Mouse (Mus musculus): Measurements from ENCODE around the gene Glb1.
A peak's percentile ranks its signal among the peaks of the same experiment; 100 is the strongest.

Glb1 gene

GRCm38 (mm10) chr9:114442225-114442624 is 41.3 kb downstream of the Glb1 start:
- no peak for DNase-seq (ENCODE audit: low read depth in 1 of 2, low spot score in 2 of 2)

GRCm38 (mm10) chr9:114442893-114443292 is 42.0 kb downstream of the Glb1 start:
- DNase-seq (ENCODE audit: low read depth in 1 of 2, low spot score in 2 of 2), result no peak

DNA sequence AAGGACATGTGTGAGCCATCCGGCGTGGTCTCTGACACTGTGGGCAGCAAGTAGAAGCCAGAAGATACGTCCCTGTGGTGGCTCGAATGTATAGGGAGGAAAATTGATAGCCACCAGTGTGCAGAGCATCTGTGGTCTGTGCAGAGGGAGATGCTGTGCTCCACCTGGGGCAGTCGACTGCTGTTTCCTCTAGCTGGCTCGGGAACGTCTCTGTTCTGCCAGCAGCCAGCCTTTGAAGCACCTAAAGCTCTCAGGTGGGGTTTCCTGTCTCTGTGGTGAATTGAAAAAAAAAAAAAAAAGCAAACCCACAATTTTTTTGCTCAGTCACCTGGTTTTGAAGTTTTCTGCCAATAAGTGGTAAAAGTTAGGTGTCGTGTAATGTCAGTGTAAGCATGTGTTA is 42.5 kb downstream of the Glb1 start:
- DNase-seq (ENCODE audit: low read depth in 1 of 2, low spot score in 2 of 2), result no peak

DNA sequence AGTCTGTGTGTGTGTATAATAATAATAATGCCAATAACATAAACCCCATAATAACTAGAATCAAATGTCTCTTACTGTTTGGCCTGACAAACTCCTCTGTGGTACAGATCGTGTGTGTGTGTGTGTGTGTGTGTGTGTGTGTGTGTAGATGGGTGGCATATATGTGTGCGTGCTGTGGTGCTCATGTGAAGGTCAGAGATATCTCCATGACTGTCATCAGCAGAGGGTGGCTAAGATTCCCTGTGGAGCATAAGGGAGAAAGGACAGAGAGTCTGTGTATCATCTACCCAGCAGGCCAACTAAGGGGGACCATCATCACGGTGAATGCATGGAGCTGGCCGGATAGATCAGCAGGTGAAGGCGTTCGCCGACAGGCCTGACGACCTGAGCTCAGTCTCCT is 46.0 kb downstream of the Glb1 start:
- no peak for DNase-seq (ENCODE audit: low read depth in 1 of 2, low spot score in 2 of 2)

DNA sequence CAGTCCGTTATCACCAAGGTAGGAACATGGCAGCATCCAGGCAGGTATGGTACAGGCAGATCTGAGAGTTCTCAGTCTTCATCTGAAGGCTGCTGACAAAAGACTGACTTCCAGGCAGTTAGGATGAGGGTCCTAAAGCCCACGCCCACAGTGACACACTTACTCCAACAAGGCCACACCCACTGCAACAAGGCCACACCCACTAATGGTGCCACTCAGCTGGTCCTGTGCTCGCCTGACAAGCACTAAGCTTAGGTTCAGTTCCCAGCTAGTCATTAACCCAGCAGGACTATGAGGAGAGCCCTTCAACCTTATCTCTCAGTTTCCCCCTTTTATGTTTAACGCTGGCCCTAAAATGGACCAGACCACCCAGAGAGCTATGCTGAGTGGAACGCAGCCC is 47.8 kb downstream of the Glb1 start:
- DNase-seq (ENCODE audit: low read depth in 1 of 2, low spot score in 2 of 2), result no peak

GRCm38 (mm10) chr9:114449120-114449754 is 48.4 kb downstream of the Glb1 start:
- no peak for DNase-seq (ENCODE audit: low read depth in 1 of 2, low spot score in 2 of 2)

- no peak for DNase-seq (ENCODE audit: low read depth in 1 of 2, low spot score in 2 of 2)
Observed at GRCm38 (mm10) chr9:114451615-114452014, 50.7 kb downstream of the Glb1 start.

GRCm38 (mm10) chr9:114452418-114452817 is 51.5 kb downstream of the Glb1 start:
- DNase-seq (ENCODE audit: low read depth in 1 of 2, low spot score in 2 of 2), result no peak

DNA sequence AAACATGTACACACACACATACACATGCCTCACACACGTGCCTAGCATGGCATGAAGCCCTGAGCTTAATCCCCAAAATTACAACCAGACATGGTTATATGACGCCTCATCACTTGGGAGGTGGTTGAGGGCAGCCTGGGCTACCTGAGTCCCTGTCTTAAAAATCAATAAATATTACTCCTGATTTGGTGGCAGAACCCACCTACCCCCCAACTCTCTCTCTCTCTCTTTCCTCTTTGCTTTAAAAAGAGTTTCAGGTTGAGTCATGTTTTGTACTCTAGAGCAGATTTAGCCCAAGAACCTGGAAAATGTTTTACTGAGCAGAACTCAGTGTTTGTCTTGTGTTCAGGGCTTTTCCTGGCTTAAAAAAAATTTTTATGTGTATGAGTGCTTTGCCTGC is 54.5 kb downstream of the Glb1 start:
- DNase-seq (ENCODE audit: low read depth in 1 of 2, low spot score in 2 of 2), result no peak

GRCm38 (mm10) chr9:114458436-114458835 is 57.6 kb downstream of the Glb1 start:
- DNase-seq (ENCODE audit: low read depth in 1 of 2, low spot score in 2 of 2), result no peak

DNA sequence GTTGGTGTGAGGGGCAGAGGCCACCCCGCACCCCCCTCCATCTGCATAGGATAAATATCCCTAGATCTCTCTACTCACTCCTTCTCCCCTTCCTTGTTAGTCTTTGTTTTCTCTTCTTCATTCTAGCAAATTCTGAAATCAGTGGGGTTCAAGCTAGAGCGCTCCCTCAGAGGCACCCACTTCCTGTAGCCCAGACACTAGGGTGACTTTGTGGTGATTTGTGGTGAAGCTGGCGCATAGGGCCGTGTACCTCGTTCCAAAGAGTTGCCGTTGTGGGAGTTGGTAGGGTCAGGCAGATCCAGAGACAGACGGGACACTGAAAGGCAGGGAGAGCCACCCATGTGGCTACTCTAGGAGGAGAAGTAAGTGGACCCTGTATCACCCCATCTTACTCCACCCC is 61.7 kb downstream of the Glb1 start:
- DNase-seq (ENCODE audit: low read depth in 1 of 2, low spot score in 2 of 2), result no peak

GRCm38 (mm10) chr9:114465442-114465841 is 64.6 kb downstream of the Glb1 start:
- DNase-seq (ENCODE audit: low read depth in 1 of 2, low spot score in 2 of 2), result no peak

DNA sequence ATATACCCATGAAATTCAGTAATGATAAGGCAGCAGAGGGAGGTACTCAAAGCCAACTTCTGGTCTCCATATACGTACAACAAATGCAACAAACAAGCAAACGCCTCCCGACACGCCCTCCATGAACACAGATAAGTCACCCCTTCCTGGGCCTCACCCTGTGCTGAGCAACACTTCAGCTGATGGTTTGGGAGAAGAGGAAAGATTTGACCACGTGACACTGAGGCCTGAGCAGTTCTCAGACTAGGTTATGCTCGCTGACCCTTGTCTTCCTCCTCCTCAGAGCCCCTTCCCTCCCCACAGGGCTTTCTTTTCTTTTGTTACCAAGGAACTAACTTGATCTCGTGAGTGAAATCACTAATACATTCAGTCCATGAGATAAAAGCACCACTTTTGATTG is 66.0 kb downstream of the Glb1 start:
- no peak for DNase-seq (ENCODE audit: low read depth in 1 of 2, low spot score in 2 of 2)

GRCm38 (mm10) chr9:114468217-114468616 is 67.3 kb downstream of the Glb1 start:
- DNase-seq (ENCODE audit: low read depth in 1 of 2, low spot score in 2 of 2), result no peak

DNA sequence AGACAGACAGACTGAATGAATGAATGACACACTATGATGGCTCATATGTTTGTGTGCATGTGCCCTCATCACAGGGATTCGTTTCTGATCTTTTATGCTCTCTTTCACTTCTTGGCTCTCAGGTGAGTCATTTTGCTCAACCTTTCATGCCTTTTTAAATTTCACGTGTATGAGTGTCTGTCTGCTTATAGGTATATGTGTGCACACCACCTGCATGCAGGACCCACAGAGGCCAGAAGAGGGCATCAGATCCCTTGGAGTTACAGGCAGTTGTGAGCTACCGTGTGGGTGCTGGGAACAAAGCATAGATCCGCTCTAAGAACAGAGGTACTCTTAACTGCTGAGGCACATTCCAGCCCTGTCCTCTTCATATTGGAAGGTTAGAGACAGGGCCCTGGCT is 67.8 kb downstream of the Glb1 start:
- no peak for DNase-seq (ENCODE audit: low read depth in 1 of 2, low spot score in 2 of 2)

GRCm38 (mm10) chr9:114471892-114472291 is 71.0 kb downstream of the Glb1 start:
- DNase-seq (ENCODE audit: low read depth in 1 of 2, low spot score in 2 of 2), result no peak

- no peak for DNase-seq (ENCODE audit: low read depth in 1 of 2, low spot score in 2 of 2)
Observed at GRCm38 (mm10) chr9:114477019-114477418, 76.1 kb downstream of the Glb1 start.

DNA sequence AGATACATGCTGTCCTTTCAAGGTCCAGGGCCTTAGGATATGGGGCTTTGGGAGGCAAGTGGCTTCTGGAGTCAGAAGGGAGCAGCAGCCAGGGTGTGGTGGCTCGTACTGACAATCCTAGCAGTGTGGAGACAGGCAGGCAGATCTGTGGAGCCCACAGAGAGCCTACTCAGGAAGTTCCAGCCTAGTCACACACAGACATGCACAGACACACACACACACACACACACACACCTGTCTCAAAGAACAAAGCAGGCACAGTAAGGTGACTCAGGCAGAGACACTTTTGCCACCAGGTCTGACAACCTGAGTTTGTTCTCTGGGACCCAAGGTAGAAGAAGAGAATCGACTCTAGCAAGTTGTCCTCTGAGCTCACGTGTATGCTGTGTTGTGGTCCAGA is 80.1 kb downstream of the Glb1 start:
- no peak for DNase-seq (ENCODE audit: low read depth in 1 of 2, low spot score in 2 of 2)

DNA sequence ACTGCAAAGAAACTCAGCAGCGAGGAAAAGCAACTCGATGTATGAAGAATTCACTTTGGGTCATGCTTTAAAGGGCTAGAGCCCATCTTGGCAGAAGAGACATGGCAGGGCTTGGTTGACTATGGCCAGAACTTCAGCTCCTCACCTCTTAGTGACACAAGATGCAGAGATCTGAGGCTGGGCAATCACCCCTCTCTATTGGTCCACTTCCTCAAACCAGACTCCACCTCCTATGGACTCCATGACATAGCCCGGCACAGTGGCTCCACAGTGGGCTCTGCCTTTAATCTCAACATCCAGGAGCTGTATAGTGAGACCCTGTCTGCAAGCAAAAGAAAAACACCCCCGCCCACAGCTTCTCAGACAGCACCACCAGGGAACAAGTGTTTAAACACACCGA is 83.9 kb downstream of the Glb1 start:
- no peak for DNase-seq (ENCODE audit: low read depth in 1 of 2, low spot score in 2 of 2)

GRCm38 (mm10) chr9:114486808-114487207 is 85.9 kb downstream of the Glb1 start:
- DNase-seq (ENCODE audit: low read depth in 1 of 2, low spot score in 2 of 2), result no peak

DNA sequence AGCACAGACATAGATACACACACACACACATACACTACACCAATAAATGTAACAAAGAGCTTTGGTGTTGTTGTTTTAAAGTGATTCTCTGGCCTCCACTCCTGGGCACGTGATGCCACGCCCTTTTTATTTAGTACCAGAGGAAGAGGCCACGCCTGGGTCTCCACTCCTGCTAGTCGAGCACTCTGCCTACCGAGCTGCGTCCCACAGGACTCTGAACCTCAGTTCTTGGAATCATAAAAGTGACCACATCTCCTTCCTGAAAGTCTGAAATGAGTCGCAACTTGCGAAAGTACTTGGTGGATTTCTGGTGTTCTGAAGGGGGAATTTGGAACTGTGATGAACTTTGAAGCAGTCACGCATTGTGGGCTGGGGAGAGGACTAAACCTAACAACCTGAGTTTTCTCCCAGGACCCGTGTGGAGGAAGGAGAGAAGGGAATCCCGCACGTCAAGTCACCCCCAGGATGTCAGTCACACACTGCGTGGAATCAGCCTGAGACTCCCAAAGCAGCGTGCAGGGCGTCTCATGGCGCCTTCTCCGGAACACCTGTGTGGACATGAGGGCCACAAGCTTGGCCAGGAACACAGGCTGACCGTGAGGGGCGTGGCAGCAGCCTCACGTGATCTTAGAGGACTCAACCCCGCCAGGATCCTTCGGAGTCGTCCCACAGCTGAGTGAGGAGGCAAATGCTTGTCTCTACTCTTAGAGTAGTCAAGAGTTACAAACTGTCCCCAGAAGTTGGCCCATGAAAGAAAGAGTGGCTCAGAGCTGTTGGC is 86.8 kb downstream of the Glb1 start:
- no peak for DNase-seq (ENCODE audit: low read depth in 1 of 2, low spot score in 2 of 2)

DNA sequence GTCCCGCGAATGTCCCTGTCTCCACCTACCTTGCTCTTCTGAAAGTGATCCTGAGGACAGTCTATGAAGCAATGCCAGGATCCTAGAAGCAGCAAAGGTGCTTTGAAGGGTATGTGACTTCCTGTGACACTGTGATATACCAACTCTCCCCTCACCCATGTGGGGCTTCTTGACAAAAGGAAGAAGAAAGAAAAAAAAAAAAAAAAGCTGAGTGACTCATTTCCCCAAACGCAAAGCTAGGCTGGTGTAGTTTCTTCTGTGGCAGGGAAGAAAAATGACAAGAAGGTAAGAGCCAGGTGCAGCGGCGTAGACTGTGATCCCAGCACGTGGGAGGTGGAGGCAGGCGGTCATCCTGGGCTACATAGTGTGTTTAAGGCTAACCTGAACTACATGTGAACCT is 95.6 kb downstream of the Glb1 start:
- no peak for DNase-seq (ENCODE audit: low read depth in 1 of 2, low spot score in 2 of 2)

- peak; percentile 18 to 29 for DNase-seq (ENCODE audit: low read depth in 1 of 2, low spot score in 2 of 2)
Observed at GRCm38 (mm10) chr9:114498218-114498617, 97.3 kb downstream of the Glb1 start.

Measured in monocyte, adult 2 months (primary cell).